Mouse (Mus musculus) ovary, postnatal 14 days (tissue): ENCODE data around the gene Wdr77.
"Not testable (repeated sequence)": the region's sequence is repeated elsewhere in the genome, so short reads cannot be mapped to it uniquely, and the experiment has no call there.

Source experiments
- DNase-seq: peaks from one replicate; pipeline ENCODE4 v3.0.0; 2022; ENCODE audit warnings: low spot score

Gene Wdr77

GRCm38 (mm10) chr3:105951348-105951747, 7.8 kb upstream of the Wdr77 start:
- no peak for DNase-seq

- DNase-seq = no peak
These were observed 1.9 kb upstream of the Wdr77 start for GRCm38 (mm10) chr3:105957235-105957634.

GRCm38 (mm10) chr3:105958204-105958603, 965 bp upstream of the Wdr77 start:
- DNase-seq = no peak

- DNase-seq = no peak
These were observed 416 bp downstream of the Wdr77 start for GRCm38 (mm10) chr3:105959585-105959984.

GRCm38 (mm10) chr3:105959999-105960398, 830 bp downstream of the Wdr77 start, which contains the start of gene Atp5f1:
Atp5f1 (minus strand) TSS chr3:105960099.
- DNase-seq = no peak

- no peak for DNase-seq
These were observed 1.5 kb downstream of the Wdr77 start for GRCm38 (mm10) chr3:105960700-105961099.

- no peak for DNase-seq
These were observed 12.8 kb downstream of the Wdr77 start for GRCm38 (mm10) chr3:105971831-105972446.

- DNase-seq = no peak
These were observed 14.2 kb downstream of the Wdr77 start, which contains the start of gene Ovgp1 for GRCm38 (mm10) chr3:105973411-105973810. Ovgp1 (plus strand) TSS chr3:105973711.

- DNase-seq = no peak
These were observed 15.0 kb downstream of the Wdr77 start for GRCm38 (mm10) chr3:105974174-105974573.

- DNase-seq = not testable (repeated sequence)
These were observed 30.4 kb downstream of the Wdr77 start for GRCm38 (mm10) chr3:105989611-105990010.

- peak; percentile 51 for DNase-seq
These were observed 32.6 kb downstream of the Wdr77 start for GRCm38 (mm10) chr3:105991653-105992283.

GRCm38 (mm10) chr3:105994730-105995129, 35.6 kb downstream of the Wdr77 start:
- no peak for DNase-seq

GRCm38 (mm10) chr3:106000707-106001375, 41.7 kb downstream of the Wdr77 start:
- no peak for DNase-seq

- no peak for DNase-seq
These were observed 42.5 kb downstream of the Wdr77 start for GRCm38 (mm10) chr3:106001416-106002370.

- DNase-seq = not testable (repeated sequence)
These were observed 44.2 kb downstream of the Wdr77 start for GRCm38 (mm10) chr3:106003360-106003759.

GRCm38 (mm10) chr3:106014546-106014945, 55.4 kb downstream of the Wdr77 start, which contains the start of gene Pifo:
Pifo (minus strand) TSS chr3:106014646.
- DNase-seq = no peak
